Mouse (Mus musculus) embryonic facial prominence, embryonic 14.5 days (tissue): ENCODE data around the gene Btf3l4. TPM values are rescaled to one million over a fixed set of nuclear protein-coding genes. Genes with fewer than 3 reads are reported as not detected.

Experiments used
- ATAC-seq: fragments of 200-750 bp; cut with Nextera tagmentation; 2 replicates; pipeline ENCODE4 v1.8.0; 2017; ENCODE audit warnings: low read depth, moderate number of reproducible peaks, moderate TSS enrichment
- DNase-seq: peaks from one replicate; pipeline ENCODE4 v3.0.0-alpha.2; 2015; ENCODE audit warnings: low spot score
- H3K27ac ChIP-seq: fragments of 300-500 bp; sonication (generic); replicated peaks from 2 replicates; pipeline ENCODE4 v1.5.1; 2014; ENCODE audit warnings: low read depth, mild to moderate bottlenecking, low read length, moderate library complexity
- H3K27me3 ChIP-seq: fragments of 300-500 bp; sonication (generic); replicated peaks from 2 replicates; pipeline ENCODE4 v1.6.1; 2014; ENCODE audit warnings: low read length; ENCODE audit not compliant: control insufficient read depth, insufficient read depth
- H3K36me3 ChIP-seq: fragments of 300-500 bp; sonication (generic); 2 replicates; pipeline ENCODE4 v1.6.1; 2014; ENCODE audit warnings: low read length, mixed read lengths; ENCODE audit not compliant: control insufficient read depth, insufficient read depth
- H3K4me1 ChIP-seq: fragments of 300-500 bp; sonication (generic); 2 replicates; pipeline ENCODE4 v1.6.1; 2014; ENCODE audit warnings: antibody characterized with exemption, low read length; ENCODE audit not compliant: control insufficient read depth, insufficient read depth
- H3K4me2 ChIP-seq: fragments of 300-500 bp; sonication (generic); 2 replicates; pipeline ENCODE4 v1.6.1; 2014; ENCODE audit warnings: low read depth, mild to moderate bottlenecking, low read length, moderate library complexity, mixed read lengths
- H3K4me3 ChIP-seq: fragments of 300-500 bp; sonication (generic); 2 replicates; pipeline ENCODE4 v1.5.1; 2014; ENCODE audit warnings: low read depth, mild to moderate bottlenecking, low read length
- H3K9ac ChIP-seq: fragments of 300-500 bp; sonication (generic); 2 replicates; pipeline ENCODE4 v1.6.1; 2014; ENCODE audit warnings: low read depth, mild to moderate bottlenecking, low read length, moderate library complexity, mixed read lengths
- H3K9me3 ChIP-seq: fragments of 300-500 bp; sonication (generic); 2 replicates; pipeline ENCODE4 v1.6.1; 2016; ENCODE audit warnings: low read length; ENCODE audit not compliant: control insufficient read depth
- WGBS: fragments of 180-500 bp; shearing (Covaris S2); extraction: QIAGEN DNeasy Blood & Tissue Kit; methylation state at CpG from one replicate; pipeline ENCODE4 v1.1.7; 2014; 5-methylcytosine and 5-hydroxymethylcytosine counted together
- polyA plus RNA-seq: library from polyadenylated mRNA; unstranded; fragments of >200 nt; fragmentation: Nextera tagmentation; extraction: Ambion mirVana; gene quantifications from 2 replicates; pipeline ENCODE4 v1.2.1, GENCODE M21; 2014

Btf3l4 gene
- 141 and 158 TPM in 2 replicates for polyA plus RNA-seq

DNA sequence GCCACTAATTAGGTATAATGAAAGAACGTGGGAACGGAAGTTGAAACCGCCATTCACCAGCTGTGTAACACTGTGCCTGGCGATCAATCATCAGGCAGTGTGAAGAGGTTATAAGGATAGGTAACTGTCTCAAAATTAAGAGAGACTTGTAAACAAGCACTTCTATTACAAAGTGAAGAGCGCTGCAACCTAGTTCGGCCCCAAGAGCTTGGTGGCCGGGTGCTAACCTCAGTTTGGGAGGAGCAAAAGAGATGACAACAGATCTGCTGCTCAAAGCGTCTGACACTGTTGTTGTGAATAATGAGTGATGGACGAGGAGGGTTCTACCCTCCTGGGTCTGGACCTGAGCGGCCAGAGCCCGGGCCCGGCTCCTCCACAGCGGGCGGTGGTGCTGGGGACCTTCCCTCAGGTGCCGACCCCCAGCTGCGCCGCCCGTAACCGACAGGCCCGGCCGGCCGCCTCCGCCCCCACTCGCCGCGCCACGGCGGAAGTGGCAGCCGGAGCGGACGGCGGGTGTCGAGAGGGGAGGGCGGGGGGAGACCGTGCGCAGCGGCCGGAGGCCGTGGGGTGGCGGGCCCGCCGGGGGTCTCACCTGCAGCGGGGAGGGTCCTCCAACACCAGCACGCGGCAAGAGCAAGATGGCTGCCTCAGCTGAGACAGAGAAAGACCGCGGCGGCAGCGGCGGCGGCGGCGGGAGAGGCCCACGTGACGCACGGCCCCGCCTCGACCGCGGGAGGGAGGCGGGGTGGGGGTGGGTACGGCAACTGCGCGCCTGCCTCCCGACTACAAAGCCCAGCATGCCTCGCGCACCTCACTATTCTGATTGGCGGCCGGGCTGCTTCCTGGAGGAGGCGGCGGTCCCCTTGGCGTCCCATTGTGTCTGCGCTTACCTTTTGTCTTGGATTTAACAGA, at the start of gene Btf3l4:
Btf3l4 (minus strand) TSS at position 699 of the 912 bp plus-strand sequence.
- Histone ChIP-seq H3K9ac (peak within 1 kb of the TSS; percentile 99), H3K4me3 (peak within 1 kb of the TSS; percentile 85), H3K4me1 (peaks cover 23% of the 10 kb centered on the region), H3K36me3 (peaks cover 20% of the 10 kb centered on the region), H3K27me3 (no peaks in the 10 kb centered on the region), H3K9me3 (no peaks in the 10 kb centered on the region), H3K4me2 (peak within 1 kb of the TSS; percentile 65), H3K27ac (peak within 1 kb of the TSS; percentile 98)
- 1% methylated on average over 45 of the region's 73 CpGs for WGBS
- DNase-seq = peak; percentile 98
- ATAC-seq = peak; percentile 96

GRCm38 (mm10) chr4:108878963-108879822, 45.8 kb upstream of the Btf3l4 start, which contains the start of gene Rab3b:
Rab3b (plus strand) TSS chr4:108879063.
- H3K9me3 ChIP-seq = no peaks in the 10 kb centered on the region
- no peak within 1 kb of the TSS for H3K27ac ChIP-seq
- H3K4me1 ChIP-seq = peaks cover 5% of the 10 kb centered on the region; the same call in 1 of the 2 replicates
- ATAC-seq (peak; percentile 91), DNase-seq (peak; percentile 85)
- under 1% methylated on average over 46 of the region's 46 CpGs for WGBS
- H3K4me3 ChIP-seq = peak within 1 kb of the TSS; percentile 46
- H3K27me3 ChIP-seq = 0 out of 2 replicates have a peak, but pooled peaks cover 4% of the 10 kb centered on the region
- peak within 1 kb of the TSS; percentile 83 for H3K4me2 ChIP-seq
- no peaks in the 10 kb centered on the region for H3K36me3 ChIP-seq
- peak within 1 kb of the TSS; percentile 67 for H3K9ac ChIP-seq

- DNase-seq (no peak), ATAC-seq (no peak)
- Histone ChIP-seq H3K4me2 (no peak overlapping the region), H3K36me3 (no peaks in the 10 kb centered on the region), H3K9ac (no peak overlapping the region), H3K4me1 (peaks cover 5% of the 10 kb centered on the region; the same call in 1 of the 2 replicates), H3K4me3 (no peak overlapping the region), H3K9me3 (no peaks in the 10 kb centered on the region), H3K27ac (no peak overlapping the region), H3K27me3 (0 out of 2 replicates have a peak, but pooled peaks cover 4% of the 10 kb centered on the region)
- 69% methylated on average over 6 of the region's 6 CpGs for WGBS
These were observed 44.5 kb upstream of the Btf3l4 start for GRCm38 (mm10) chr4:108877901-108878300.

GRCm38 (mm10) chr4:108873746-108874145, 40.3 kb upstream of the Btf3l4 start:
- H3K9me3 ChIP-seq = no peaks in the 10 kb centered on the region
- no peaks in the 10 kb centered on the region for H3K27me3 ChIP-seq
- H3K9ac ChIP-seq = no peak overlapping the region
- no peaks in the 10 kb centered on the region for H3K4me1 ChIP-seq
- 81% methylated on average over 5 of the region's 5 CpGs for WGBS
- DNase-seq (no peak), ATAC-seq (no peak)
- H3K27ac ChIP-seq = no peak overlapping the region
- H3K4me3 ChIP-seq = no peak overlapping the region
- no peaks in the 10 kb centered on the region for H3K36me3 ChIP-seq
- no peak overlapping the region for H3K4me2 ChIP-seq

- ATAC-seq (peak; percentile 88), DNase-seq (peak; percentile 91)
- Histone ChIP-seq H3K4me2 (no peak overlapping the region), H3K9ac (no peak overlapping the region), H3K4me1 (no peaks in the 10 kb centered on the region), H3K4me3 (no peak overlapping the region), H3K27ac (no peak overlapping the region), H3K27me3 (no peaks in the 10 kb centered on the region), H3K36me3 (no peaks in the 10 kb centered on the region), H3K9me3 (no peaks in the 10 kb centered on the region)
- WGBS = 26% methylated on average over 10 of the region's 10 CpGs
These were observed 36.4 kb upstream of the Btf3l4 start for GRCm38 (mm10) chr4:108869730-108870374.

GRCm38 (mm10) chr4:108866806-108867205, 33.4 kb upstream of the Btf3l4 start:
- peaks cover 16% of the 10 kb centered on the region for H3K36me3 ChIP-seq
- ATAC-seq = no peak
- WGBS = 83% methylated on average over 7 of the region's 7 CpGs

GRCm38 (mm10) chr4:108848505-108848848, 15.1 kb upstream of the Btf3l4 start, which contains the start of gene A730015C16Rik:
A730015C16Rik (minus strand) TSS chr4:108848619.
- Histone ChIP-seq H3K27ac (peak within 1 kb of the TSS; percentile 82), H3K36me3 (peaks cover 19% of the 10 kb centered on the region; the same call in 1 of the 2 replicates), H3K4me1 (peaks cover 14% of the 10 kb centered on the region), H3K9ac (peak within 1 kb of the TSS; percentile 83), H3K9me3 (no peaks in the 10 kb centered on the region), H3K27me3 (no peaks in the 10 kb centered on the region), H3K4me3 (peak within 1 kb of the TSS; percentile 88), H3K4me2 (peak within 1 kb of the TSS; percentile 86)
- DNase-seq (peak; percentile 8), ATAC-seq (no peak)
- WGBS = 11% methylated on average over 18 of the region's 20 CpGs

More at GRCm38 (mm10) chr4:108866806-108867205, 33.4 kb upstream of the Btf3l4 start:
- Histone ChIP-seq H3K27me3 (no peaks in the 10 kb centered on the region), H3K9ac (no peak overlapping the region), H3K4me1 (no peaks in the 10 kb centered on the region), H3K27ac (no peak overlapping the region), H3K4me2 (no peak overlapping the region), H3K9me3 (no peaks in the 10 kb centered on the region), H3K4me3 (no peak overlapping the region)
- no peak for DNase-seq
